Mouse (Mus musculus) thymus, adult 2 months (tissue): ENCODE measurements around the gene Slmap. TPM values are rescaled to one million over a fixed set of nuclear protein-coding genes. Genes with fewer than 3 reads are reported as not detected.

ENCODE experiments used
- DNase-seq: peaks from one replicate; pipeline ENCODE4 v3.0.0; 2021
- H3K27ac ChIP-seq: fragments of 200-500 bp; 2 replicates; pipeline ENCODE4 v1.5.1; 2012; ENCODE audit warnings: low read length, control low read depth; ENCODE audit not compliant: control insufficient read depth, insufficient read depth
- H3K27me3 ChIP-seq: fragments of 200-500 bp; 2 replicates; pipeline ENCODE4 v1.6.1; 2012; ENCODE audit warnings: mild to moderate bottlenecking, low read length, moderate library complexity, mixed read lengths; ENCODE audit not compliant: control insufficient read depth, insufficient read depth
- H3K36me3 ChIP-seq: fragments of 200-500 bp; 2 replicates; pipeline ENCODE4 v1.6.1; 2012; ENCODE audit warnings: mild to moderate bottlenecking, low read length, moderate library complexity; ENCODE audit not compliant: control insufficient read depth, insufficient read depth
- H3K4me1 ChIP-seq: fragments of 200-500 bp; replicated peaks from 2 replicates; pipeline ENCODE4 v1.6.1; 2012; ENCODE audit warnings: low read length; ENCODE audit not compliant: control insufficient read depth, insufficient read depth
- H3K4me3 ChIP-seq: fragments of 200-500 bp; 2 replicates; pipeline ENCODE4 v1.5.1; 2012; ENCODE audit warnings: mild to moderate bottlenecking, low read length, control low read depth, moderate library complexity; ENCODE audit not compliant: control insufficient read depth, insufficient read depth
- CTCF ChIP-seq: fragments of 200-500 bp; IDR thresholded peaks from 2 replicates; pipeline ENCODE4 v1.5.1; 2012; ENCODE audit warnings: mild to moderate bottlenecking, control low read depth, low read length, moderate library complexity, borderline replicate concordance; ENCODE audit not compliant: control insufficient read depth, poor library complexity, insufficient read depth; ENCODE audit errors: extremely low read depth
- POLR2A ChIP-seq: fragments of 200-500 bp; IDR thresholded peaks from 2 replicates; pipeline ENCODE4 v1.6.1; 2012; ENCODE audit warnings: mild to moderate bottlenecking, low read length, control low read depth, moderate library complexity; ENCODE audit not compliant: control insufficient read depth, poor library complexity, insufficient read depth; ENCODE audit errors: extremely low read depth
- WGBS: fragments of 180-500 bp; shearing (Covaris S2); methylation state at CpG from one replicate; pipeline ENCODE4 v1.1.7; 2018; 5-methylcytosine and 5-hydroxymethylcytosine counted together
- polyA plus RNA-seq: library from polyadenylated mRNA; depleted of rRNA; stranded (reverse); fragments of >200 nt; gene quantifications from 2 replicates; pipeline ENCODE4 v1.2.3, GENCODE M21; 2012

Slmap gene
- polyA plus RNA-seq, 1 experiment = 20.9 TPM

DNA sequence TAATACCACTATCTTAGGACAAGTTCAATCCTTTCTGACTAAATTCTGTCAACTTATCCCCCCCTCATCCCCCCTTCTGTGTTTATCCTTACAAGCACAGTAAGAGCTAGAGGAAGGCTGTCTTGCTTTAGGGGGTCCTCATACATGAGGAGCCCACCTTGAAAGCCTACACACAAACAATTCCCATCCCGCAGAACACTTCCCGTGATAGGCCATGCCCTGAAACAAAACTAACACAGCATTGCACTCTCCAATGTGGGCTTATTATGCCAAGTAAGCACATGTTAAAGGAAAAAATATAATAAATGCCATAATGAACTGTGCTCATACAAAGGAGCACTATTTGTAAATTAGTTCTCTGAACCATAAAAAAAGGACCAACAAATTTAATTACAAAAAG is 102.8 kb downstream of the Slmap start:
- Histone ChIP-seq H3K27ac (no peak overlapping the region), H3K4me3 (no peak overlapping the region), H3K36me3 (peaks cover 17% of the 10 kb centered on the region; the same call in 1 of the 2 replicates), H3K4me1 (no peaks in the 10 kb centered on the region), H3K27me3 (no peaks in the 10 kb centered on the region)
- no peak for DNase-seq
- TF ChIP-seq CTCF (no peak), POLR2A (no peak)
- WGBS = 98% methylated on average over 2 of the region's 2 CpGs

DNA sequence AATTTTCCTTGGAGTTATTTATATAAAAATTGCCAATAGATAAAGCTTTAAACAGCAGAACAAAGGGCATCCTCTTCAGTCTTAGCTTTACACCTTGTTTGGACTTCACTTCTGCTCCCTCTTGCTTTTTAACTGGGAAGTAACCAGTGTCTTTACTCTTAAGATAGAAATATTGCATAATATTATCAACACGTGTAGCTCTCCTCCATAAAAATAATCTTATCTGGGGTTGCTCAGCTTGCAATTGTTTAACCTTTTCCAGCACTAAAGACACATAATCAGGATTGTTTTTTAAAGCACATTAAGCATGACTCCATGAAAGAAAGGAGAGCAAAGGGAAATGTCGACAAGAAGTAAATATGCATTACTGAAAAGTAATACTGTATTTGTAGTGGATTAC is 114.5 kb downstream of the Slmap start:
- no peak overlapping the region for H3K27ac ChIP-seq
- peaks cover 37% of the 10 kb centered on the region for H3K36me3 ChIP-seq
- no peak for DNase-seq
- WGBS = 89% methylated on average over 2 of the region's 2 CpGs
- H3K4me3 ChIP-seq = no peak overlapping the region
- TF ChIP-seq POLR2A (no peak), CTCF (no peak)
- H3K27me3 ChIP-seq = no peaks in the 10 kb centered on the region
- no peaks in the 10 kb centered on the region for H3K4me1 ChIP-seq

DNA sequence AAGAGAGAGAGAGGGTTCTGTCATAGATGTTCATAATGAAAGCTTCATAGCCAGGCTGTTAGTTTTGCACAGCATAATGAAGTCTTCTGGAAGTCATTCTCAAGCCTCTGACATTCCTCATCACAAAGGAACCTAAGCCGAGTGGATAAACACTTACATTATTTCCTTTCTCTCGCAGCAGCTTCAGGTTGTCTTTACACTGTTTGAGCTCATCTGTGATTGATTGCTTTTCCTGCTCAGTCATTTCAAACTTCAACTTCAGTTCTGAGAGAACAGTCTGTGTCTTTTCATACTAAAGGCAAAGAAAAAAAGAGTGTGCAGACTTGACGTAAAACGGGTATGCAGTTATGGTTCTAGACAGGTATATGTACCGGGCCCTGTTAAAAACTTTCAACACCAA is 116.8 kb downstream of the Slmap start:
- Histone ChIP-seq H3K27me3 (no peaks in the 10 kb centered on the region), H3K4me1 (no peaks in the 10 kb centered on the region), H3K27ac (no peak overlapping the region), H3K36me3 (peaks cover 40% of the 10 kb centered on the region), H3K4me3 (no peak overlapping the region)
- TF ChIP-seq POLR2A (no peak), CTCF (no peak)
- DNase-seq = no peak
- WGBS = 96% methylated on average over 5 of the region's 5 CpGs

DNA sequence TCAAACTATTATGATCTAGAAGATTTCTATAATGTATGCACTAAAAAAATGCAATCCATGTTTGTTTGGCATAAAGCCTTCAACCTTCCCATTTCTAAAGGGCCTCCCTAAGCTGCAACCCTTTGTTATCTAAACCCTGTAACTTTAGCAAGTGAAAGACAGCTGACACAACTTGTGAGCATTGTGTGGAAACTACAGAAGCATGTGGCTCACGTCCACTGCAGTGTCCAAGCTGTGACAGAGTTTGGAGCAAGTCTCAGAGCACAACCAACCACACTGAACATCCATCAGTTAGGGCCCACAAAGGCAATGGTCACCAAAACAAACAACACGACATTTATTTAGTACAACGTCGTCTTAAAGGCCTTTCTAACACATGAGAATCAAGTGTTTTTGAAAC is 117.6 kb downstream of the Slmap start:
- no peak for DNase-seq
- peaks cover 33% of the 10 kb centered on the region for H3K36me3 ChIP-seq
- H3K27me3 ChIP-seq = no peaks in the 10 kb centered on the region
- no peak overlapping the region for H3K27ac ChIP-seq
- H3K4me1 ChIP-seq = no peaks in the 10 kb centered on the region
- H3K4me3 ChIP-seq = no peak overlapping the region
- TF ChIP-seq CTCF (no peak), POLR2A (no peak)
- WGBS = 96% methylated on average over 4 of the region's 4 CpGs

DNA sequence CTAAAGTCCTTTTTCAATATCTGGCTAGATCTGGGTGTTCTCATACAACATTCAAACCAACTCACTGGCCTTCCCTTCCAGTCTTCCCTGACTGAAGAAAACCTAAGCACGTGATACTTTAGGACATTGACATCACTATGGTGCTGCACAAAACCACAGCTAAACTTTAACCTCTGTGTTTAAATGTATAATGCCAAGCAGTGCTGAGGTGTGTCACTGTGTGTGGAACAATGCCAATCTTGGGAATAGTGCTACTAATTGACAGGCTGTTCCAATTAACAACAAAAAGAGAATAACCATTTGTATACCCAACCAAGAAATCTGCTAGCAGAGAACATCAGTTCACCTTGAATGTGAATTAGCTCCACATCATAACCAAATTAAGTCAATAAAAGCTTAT is 121.2 kb downstream of the Slmap start:
- WGBS = 92% methylated on average over 1 of the region's 1 CpGs

DNA sequence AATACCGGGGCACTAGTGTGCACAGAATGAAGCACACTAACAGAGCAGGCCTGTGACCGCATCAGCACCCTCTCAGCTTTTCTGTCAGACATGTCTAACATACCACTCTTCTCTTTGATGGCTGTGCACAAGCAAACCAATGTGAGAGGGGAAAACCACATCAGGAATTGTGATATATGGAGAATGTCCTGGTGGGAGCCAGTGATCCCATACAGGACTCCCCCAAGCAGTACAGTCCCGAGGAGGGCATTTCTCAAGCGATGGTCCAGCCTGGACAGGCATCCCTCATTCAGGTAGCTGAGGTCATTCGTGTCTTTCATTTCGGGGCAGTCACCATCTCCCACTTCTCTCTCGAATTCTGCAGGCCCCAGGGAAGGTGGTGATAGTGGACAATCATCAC is 128.0 kb downstream of the Slmap start:
- DNase-seq = no peak
- no peak overlapping the region for H3K4me3 ChIP-seq
- H3K4me1 ChIP-seq = no peaks in the 10 kb centered on the region
- H3K27ac ChIP-seq = no peak overlapping the region
- TF ChIP-seq POLR2A (no peak), CTCF (no peak)
- H3K36me3 ChIP-seq = no peaks in the 10 kb centered on the region
- WGBS = 97% methylated on average over 7 of the region's 7 CpGs
- H3K27me3 ChIP-seq = no peaks in the 10 kb centered on the region

More for the DNA sequence above, 121.2 kb downstream of the Slmap start:
- peaks cover 22% of the 10 kb centered on the region for H3K36me3 ChIP-seq
- no peak for DNase-seq
- H3K4me3 ChIP-seq = no peak overlapping the region
- H3K27ac ChIP-seq = no peak overlapping the region
- no peak for TF ChIP-seq CTCF
- TF ChIP-seq POLR2A = no peak
- no peaks in the 10 kb centered on the region for H3K4me1 ChIP-seq
- no peaks in the 10 kb centered on the region for H3K27me3 ChIP-seq

DNA sequence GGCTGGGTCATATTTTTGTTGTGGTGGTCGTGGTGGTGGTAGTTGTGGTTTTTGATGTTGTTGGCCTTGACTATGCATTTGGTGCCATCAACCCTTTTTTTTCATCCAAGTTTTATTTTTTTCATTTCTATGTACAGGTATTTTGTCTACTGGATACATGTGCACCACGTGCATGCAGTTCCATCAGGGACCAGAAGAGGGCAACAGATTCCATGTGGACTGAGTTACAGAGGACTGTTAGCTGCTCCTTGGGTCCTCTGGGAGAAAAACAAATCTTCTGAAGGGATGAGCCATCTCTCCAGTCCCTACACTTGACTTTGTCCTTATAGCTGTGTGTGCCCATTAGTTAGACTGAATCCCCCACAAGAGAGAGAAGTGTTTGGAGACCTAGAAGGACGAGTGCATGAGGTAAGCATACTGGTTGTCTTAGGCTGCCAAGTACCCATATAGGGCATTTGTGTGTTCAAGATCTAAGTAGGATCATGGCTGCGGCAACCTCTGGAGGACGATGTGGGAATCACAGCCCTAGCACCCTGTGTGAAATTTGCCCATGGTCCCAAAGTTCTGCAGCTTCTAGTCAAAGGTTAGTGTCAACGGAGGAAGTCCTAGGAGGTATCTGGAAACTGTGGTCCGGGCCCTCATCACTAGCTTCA is 136.1 kb downstream of the Slmap start:
- WGBS = 98% methylated on average over 7 of the region's 7 CpGs

More for the DNA sequence above, 136.1 kb downstream of the Slmap start:
- Histone ChIP-seq H3K4me3 (no peak overlapping the region), H3K27ac (no peak overlapping the region), H3K27me3 (no peaks in the 10 kb centered on the region), H3K4me1 (no peaks in the 10 kb centered on the region), H3K36me3 (no peaks in the 10 kb centered on the region)
- no peak for TF ChIP-seq CTCF
- TF ChIP-seq POLR2A = no peak
- DNase-seq = no peak
